Mouse (Mus musculus): ENCODE results near the gene Fam118a.
"Not testable (repeated sequence)": the region's sequence is repeated elsewhere in the genome, so short reads cannot be mapped to it uniquely, and the experiment has no call there.

Fam118a gene

DNA sequence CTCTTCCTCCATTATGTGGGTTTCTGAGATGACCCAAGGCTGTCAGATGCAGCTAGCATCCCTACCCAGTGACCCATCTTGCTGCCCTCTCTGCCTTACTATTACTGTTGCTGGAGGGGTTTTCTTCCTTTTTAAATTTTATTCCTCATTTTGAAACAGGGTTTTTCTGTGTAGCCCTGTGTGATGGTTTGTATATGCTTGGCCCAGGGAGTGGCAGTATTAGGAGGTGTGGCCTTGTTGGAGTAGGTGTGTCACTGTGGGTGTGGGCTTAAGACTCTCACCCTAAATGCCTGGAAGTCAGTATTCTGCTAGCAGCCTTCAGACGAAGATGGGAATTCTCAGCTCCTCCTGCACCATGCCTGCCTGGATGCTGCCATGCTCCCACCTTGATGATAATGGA lies at the start of gene Fam118a:
Gene Fam118a (plus strand): TSS at position 301 of the 400 bp plus-strand sequence.
- DNase-seq (ENCODE audit: low spot score in 2 of 2): not testable (repeated sequence)

DNA sequence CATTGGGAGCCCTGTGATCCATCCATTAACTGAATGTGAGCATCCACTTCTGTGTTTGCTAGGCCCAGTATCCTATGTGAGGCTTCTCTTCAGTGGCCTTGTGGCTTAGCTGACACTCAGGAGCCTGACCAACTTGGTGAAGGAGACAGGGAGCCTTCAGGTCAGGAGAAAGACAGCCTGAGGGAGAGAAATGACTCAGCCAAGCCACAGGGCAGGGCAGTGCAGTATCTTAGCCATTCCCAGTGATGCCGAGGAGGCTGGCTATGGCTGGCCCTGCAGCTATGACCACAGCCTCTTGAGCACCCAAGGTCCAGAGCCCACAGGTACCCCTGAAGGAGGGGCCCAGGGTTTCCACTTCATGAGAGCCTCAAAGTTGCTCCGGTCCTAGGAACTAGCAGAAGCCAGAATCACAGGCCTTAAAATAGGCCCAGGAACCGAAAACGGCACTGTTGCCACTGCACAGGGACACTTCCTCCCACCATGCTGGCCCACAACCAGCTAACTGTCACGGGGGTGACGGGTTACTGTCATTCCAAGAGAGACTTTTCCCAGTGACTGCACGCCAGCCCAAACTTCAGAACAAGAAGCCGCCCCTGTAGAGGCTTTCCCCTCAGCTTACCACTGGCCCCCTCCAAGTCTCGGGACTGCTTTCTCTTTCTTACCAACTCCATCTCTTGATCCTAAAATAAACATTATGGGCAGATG lies 47.0 kb upstream of the Fam118a start:
- no peak for DNase-seq (ENCODE audit: low spot score in 2 of 2)

GRCm38 (mm10) chr15:84982888-84983287 lies 45.9 kb upstream of the Fam118a start:
- no peak for DNase-seq (ENCODE audit: low spot score in 2 of 2)

GRCm38 (mm10) chr15:84983721-84984120 lies 45.0 kb upstream of the Fam118a start:
- no peak for DNase-seq (ENCODE audit: low spot score in 2 of 2)

GRCm38 (mm10) chr15:84985516-84986160 lies 43.1 kb upstream of the Fam118a start:
- no peak for DNase-seq (ENCODE audit: low spot score in 2 of 2)

DNA sequence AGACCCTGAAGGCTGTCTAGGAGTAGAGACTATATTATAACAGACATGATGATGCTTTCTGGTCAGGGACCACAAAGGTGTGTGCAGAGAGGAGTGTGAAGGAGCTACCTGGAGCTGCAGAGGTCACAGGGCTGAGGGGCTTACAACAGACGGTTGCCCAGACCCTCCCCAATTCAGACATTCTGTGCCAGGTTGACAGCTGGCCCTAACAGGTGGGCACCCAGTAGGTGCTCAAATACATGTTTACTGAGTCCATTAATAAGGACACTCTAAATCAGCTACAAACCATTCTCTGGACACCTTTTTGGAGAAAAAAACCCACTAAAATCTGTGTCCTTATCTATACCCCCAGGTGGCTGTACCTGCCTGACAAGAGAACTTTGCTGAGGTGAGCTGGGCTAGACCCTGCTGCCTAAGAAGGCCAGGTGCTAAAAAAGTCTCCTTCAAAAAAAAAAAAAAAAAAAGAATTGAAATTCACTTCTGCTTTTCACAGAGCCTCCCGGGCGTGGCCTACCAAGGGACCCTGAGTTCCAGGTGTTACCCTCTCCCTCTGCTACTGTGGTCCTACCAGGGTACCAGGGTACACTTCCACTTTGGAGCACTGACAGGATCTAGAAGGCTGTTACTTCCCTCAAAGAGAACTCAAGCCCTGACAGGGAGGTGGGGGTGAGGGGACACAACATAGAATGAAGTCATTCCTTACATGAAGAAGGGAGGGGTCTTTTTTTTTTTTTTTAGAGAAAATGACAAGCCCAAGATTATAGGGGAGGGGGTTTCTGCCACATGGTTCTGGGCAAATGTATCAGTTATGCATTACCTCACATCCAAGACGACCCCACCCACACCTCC lies 42.4 kb upstream of the Fam118a start:
- no peak for DNase-seq (ENCODE audit: low spot score in 2 of 2)

DNA sequence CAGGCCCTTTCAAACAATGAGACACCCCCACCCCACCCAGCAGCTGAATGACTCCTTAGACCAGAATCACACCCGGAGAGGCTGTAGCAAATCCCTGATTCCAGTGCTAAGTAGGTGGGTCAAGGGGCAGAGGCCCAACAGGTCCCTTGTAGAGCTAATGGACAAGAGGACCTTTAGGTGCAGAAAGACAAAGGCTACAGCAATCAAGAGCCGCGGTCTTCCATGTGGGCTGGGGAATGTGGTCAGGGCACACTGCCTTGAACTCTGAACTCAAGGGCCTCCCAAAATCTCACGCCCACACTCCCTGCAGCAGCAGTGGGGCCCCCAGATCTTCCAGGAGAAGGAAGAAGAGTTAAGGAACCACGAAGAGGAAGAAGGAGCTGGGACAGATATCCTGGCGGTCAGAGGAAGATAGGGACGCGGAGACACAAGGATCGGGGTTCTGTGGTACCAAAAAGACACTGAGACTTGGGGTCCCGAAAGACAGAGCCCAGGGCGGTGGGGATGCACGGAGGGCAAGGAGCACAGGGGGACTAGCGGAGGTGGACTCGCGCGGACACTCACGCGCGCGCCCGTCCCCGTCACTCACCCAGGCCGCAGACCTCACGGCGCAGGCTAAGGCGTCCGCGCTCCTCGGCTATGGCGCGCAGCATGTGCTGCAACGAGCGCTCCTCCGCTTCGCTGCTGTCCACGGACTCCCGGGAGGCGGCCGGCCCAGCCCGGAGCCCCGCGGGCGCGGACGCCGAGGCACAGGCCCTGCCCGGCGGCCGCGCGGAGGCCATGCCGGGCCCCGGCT lies 41.5 kb upstream of the Fam118a start:
- DNase-seq (ENCODE audit: low spot score in 2 of 2): peak in 1 of 2 experiments; percentile 21

- peak; percentile 71 to 79 for DNase-seq (ENCODE audit: low spot score in 2 of 2)
Measured at GRCm38 (mm10) chr15:84987874-84988825, 40.6 kb upstream of the Fam118a start, which contains the start of gene 5031439G07Rik. Gene 5031439G07Rik, minus strand, starts transcription at chr15:84988551.

- DNase-seq (ENCODE audit: low spot score in 2 of 2): no peak
Measured at GRCm38 (mm10) chr15:84989098-84989497, 39.6 kb upstream of the Fam118a start.

- DNase-seq (ENCODE audit: low spot score in 2 of 2): no peak
Measured at GRCm38 (mm10) chr15:84989771-84990170, 39.0 kb upstream of the Fam118a start.

DNA sequence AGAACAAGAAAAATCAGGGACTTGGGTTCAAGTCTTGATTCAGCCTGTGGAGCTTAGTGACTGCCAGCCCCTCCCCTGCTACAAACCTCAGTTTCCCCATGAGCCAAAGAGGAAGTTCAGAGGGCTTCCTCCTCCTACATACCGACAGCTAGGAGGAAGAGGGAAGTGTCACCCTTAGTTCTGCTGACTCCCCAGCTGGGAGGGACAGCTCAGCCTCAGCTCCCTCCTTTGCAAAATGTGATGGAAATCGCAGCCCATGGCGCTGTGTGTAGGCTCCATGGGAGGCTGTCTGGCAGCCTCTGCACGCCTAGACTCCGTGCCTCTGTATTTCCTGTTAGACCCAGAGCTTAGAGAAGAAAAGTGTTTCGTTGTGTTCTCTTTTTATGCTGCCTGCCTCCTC lies 34.2 kb upstream of the Fam118a start:
- DNase-seq (ENCODE audit: low spot score in 2 of 2): no peak

GRCm38 (mm10) chr15:84995041-84995440 lies 33.7 kb upstream of the Fam118a start:
- no peak for DNase-seq (ENCODE audit: low spot score in 2 of 2)

DNA sequence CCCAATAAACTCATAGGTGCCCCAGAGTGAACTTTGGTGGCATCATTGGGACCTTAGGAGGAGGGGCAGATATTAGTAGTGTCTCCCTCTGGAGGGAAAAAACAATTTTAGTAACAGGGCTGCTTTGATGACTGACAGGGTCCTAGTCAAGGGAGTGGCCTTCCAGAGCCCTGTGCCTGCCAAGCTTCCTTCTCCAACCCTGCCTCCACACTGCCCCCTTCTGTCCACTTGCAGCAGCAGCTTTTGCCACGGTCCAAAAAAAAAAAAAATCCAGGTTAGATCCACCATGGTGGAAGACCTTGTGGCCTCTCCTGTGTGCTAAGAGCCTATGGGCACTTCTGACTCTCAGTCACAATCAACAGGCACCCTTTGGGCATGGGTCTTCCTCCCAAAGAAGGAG lies 32.8 kb upstream of the Fam118a start:
- DNase-seq (ENCODE audit: low spot score in 2 of 2): peak; percentile 31 to 56

- no peak for DNase-seq (ENCODE audit: low spot score in 2 of 2)
Measured at GRCm38 (mm10) chr15:84997768-84998454, 30.8 kb upstream of the Fam118a start.

- no peak for DNase-seq (ENCODE audit: low spot score in 2 of 2)
Measured at GRCm38 (mm10) chr15:84999911-85000310, 28.8 kb upstream of the Fam118a start.

DNA sequence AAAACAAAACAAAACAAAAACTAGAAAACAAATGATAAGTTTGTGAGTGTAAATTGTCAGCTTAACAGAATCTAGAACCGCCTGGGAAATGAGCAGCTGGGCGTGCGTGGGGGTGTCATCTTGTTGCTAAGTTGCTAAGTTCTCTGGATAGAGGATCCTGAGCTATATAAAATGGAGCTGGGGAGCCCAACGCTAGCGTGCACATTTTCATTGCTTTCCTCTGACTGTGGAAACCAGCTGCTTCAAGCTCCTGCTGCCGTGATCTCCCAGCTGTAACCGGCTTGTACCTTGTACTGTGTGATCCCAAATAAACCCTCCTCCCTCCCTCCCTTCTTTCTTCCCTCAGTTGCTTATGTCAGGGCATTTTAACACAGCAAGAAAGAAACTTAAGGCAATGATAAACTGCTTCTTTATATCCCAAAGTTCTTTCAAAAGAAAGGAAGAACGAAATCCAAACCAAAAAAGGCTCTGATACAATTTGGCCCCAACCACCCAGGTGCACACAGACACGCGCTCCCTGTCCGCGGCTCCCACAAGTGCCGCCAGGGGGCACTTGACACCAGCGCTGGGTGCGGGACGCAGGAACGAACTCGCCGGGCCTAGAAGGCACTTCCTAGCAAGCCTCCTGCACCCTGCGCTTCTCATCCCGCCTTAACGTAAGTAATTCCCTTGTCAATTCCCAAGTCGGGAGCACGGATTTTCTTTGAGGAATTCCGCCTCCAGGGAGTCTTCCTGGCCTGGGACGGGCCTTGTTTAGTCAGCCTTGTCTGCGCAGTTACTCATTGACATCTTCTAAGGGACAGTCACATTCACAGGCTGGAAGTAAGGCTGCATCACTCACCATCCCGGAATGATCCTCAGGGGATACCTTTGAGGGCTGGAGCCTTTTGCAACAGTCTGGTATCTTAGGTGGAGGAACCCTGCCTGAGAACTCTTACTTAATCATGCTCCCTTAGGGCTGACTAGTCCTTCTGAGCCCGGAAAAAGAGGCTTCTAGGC lies 27.5 kb upstream of the Fam118a start:
- DNase-seq (ENCODE audit: low spot score in 2 of 2): peak; percentile 56 to 76

DNA sequence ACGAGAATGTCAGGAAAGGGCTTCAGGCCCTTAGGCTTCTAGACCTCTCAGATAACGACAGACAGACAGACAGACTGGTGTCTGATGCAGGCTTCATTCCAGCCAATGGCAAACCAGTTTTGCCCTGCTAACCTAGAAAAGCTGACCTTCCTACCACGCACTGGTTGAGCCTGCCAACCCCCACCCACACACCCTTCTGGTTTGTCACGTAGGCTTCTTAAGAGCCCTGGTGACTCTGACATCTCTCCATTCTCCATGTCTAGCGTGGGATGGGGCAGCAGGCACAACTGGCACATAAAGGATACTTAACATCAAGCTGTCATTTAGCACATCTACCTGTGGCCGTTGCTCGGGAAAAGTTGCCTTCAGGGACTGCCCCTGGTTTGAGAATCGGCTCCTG lies 19.1 kb upstream of the Fam118a start:
- no peak for DNase-seq (ENCODE audit: low spot score in 2 of 2)

DNA sequence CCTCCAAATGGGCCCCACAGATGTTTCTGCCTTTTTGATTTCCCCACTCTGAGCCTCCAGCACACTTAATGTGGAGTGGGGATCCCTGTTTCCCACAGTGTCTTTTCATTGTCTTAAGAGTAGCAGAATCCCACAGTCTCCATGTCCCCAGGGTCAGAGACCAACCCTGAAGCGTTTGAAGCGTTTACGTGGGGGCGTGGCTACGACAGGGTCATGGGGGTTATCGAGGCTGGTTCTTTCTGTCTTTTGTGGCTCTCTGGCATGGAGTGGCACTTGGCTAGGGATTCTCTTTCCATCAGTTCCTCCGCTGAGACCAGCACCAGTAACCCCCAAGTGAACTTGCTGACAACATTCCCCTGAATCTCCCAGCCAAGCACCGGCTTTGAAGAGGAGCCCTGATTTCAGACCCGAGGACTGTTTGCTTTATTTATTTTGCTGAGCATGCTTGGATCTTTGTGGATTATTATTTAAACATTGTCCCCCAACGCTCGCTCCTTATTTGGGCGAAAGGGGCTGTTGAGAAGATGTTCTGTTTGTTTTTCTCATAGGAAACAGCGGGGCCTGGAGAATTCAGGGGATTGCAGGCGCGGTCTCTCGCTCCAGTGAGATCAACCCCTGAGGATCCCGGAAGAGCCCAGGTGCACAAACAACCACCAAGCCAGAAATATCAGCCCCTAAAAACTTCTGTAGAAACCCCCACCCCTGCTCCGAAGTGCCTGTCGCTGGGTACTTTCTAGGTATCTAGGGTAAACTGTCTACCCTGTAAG lies 16.7 kb upstream of the Fam118a start:
- DNase-seq (ENCODE audit: low spot score in 2 of 2): no peak
